Mouse (Mus musculus) myocyte (in vitro differentiated cells): Measurements from ENCODE around the gene Plod1.

ENCODE experiments used
- E2F4 ChIP-seq: IDR thresholded peaks from one replicate; pipeline ENCODE4 v1.6.1; 2011; ENCODE audit warnings: mild to moderate bottlenecking, control low read depth, moderate library complexity; ENCODE audit not compliant: insufficient read depth
- MAX ChIP-seq: IDR thresholded peaks from one replicate; pipeline ENCODE4 v1.6.1; 2011; ENCODE audit warnings: low read depth, mild to moderate bottlenecking, control low read depth
- POLR2A ChIP-seq: IDR thresholded peaks from one replicate; pipeline ENCODE4 v1.6.1; 2011; ENCODE audit warnings: low read depth, mild to moderate bottlenecking, control low read depth, moderate library complexity; ENCODE audit not compliant: insufficient read length
- POLR2AphosphoS2 ChIP-seq: IDR thresholded peaks from one replicate; pipeline ENCODE4 v1.6.1; 2011; ENCODE audit warnings: low read depth, control low read depth; ENCODE audit not compliant: insufficient read length
- TCF12 ChIP-seq: IDR thresholded peaks from one replicate; pipeline ENCODE4 v1.6.1; 2011; ENCODE audit warnings: mild to moderate bottlenecking, control low read depth; ENCODE audit not compliant: poor library complexity, insufficient read depth, severe bottlenecking
- USF1 ChIP-seq: IDR thresholded peaks from one replicate; pipeline ENCODE4 v1.6.1; 2011; ENCODE audit warnings: low read depth, mild to moderate bottlenecking, control low read depth, moderate library complexity

GRCm38 (mm10) chr4:147869238-147869637 lies 67.3 kb downstream of the Plod1 start:
- TF ChIP-seq POLR2A: no peak
- TF ChIP-seq TCF12: no peak
- no peak for TF ChIP-seq USF1
- TF ChIP-seq E2F4: no peak
- TF ChIP-seq POLR2AphosphoS2: no peak
- TF ChIP-seq MAX: no peak
